Mouse (Mus musculus) G1E (cell line): Measurements from ENCODE around the gene Mrgprh.

Experiments used
- CTCF ChIP-seq: IDR thresholded peaks from 2 replicates; pipeline ENCODE4 v1.5.1; 2012; ENCODE audit warnings: low read depth, low read length, inconsistent platforms, mixed read lengths
- GATA1 ChIP-seq: IDR thresholded peaks from 2 replicates; pipeline ENCODE4 v1.6.1; 2012; ENCODE audit warnings: borderline replicate concordance, low read length, inconsistent platforms, mixed read lengths

DNA sequence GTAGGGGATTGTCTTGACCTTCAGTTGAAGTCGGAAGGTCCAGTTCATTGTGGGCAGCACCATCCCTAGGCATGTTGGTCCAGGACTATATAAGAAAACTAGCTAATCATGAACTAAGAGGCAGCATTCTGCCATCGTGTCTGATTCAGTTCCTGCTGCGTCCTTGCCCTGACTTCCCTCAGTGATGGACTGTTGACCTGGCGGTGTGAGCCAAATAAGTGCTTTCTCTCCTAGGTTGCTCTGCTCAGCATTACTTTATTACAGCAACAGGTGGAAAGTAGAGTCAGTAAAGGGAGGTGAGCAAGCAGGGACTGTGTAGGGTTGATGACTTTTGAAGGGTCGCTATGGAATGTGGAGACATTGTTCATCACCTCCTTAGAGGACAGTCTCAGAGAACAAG lies 40.1 kb upstream of the Mrgprh start:
- TF ChIP-seq CTCF (no peak), GATA1 (no peak)
